In genomic region chr2:106826023-106826422, GRCm38 (mm10) we compare ENCODE assay signal across 13 mouse cellular contexts.
"Had no signal": no experiment of that assay in that cellular context is flagged by ENCODE, and none has a peak within 500 bp of the region (broad histone marks: within the 10 kb centered on the region; RNA-seq: fewer than 3 reads in every experiment).

No protein-coding gene starts in this region.

- ATAC-seq: midbrain, embryonic 13.5 days; midbrain, embryonic 16.5 days had no signal

- DNase-seq: lung, adult 18-20 months; lung, embryonic 14.5 days; lung, postnatal 10 days; lung, postnatal 36 days; retina, postnatal 1 day; right cerebral cortex, postnatal 25 days; right cerebral cortex, postnatal 4 days; spleen, adult 18-20 months; thymus, adult 18-20 months; thymus, postnatal 14 days; thymus, postnatal 36 days had no signal
